Mouse (Mus musculus): Measurements from ENCODE around the gene Bbs7.

DNA sequence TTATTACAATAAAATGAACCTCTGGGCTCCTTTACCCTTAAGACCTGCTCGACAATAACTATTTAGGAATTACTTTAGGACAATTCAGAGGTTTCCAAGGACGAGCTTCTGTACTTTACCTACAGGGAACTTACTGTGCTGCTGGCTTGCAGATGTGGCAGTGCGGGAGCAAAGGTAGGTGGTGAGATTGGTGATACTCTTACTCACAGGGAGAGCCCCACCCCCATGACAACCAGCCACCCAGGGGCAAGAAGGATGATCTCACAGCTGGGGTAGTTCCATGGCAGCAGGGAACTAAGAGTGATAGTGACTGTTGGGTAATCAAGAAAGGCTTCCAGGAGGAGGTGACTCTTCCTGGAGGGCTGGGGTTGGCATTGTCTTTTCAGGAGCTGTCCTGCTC is 30.1 kb upstream of the Bbs7 start:
- TF ChIP-seq POLR2A (IDR thresholded peaks at IDR 0.05; ENCODE audit: control insufficient read depth, extremely low read depth, insufficient read depth, low read length, poor library complexity): no peak
- no peak for TF ChIP-seq CTCF (IDR thresholded peaks at IDR 0.05; ENCODE audit: borderline replicate concordance, control insufficient read depth, extremely low read depth, insufficient read depth, low read length, poor library complexity)
